Mouse (Mus musculus) G1E (cell line): ENCODE results near the gene Ccser1.

ENCODE experiments used
- CTCF ChIP-seq: IDR thresholded peaks from 2 replicates; pipeline ENCODE4 v1.5.1; 2012; ENCODE audit warnings: low read depth, low read length, inconsistent platforms, mixed read lengths
- GATA1 ChIP-seq: IDR thresholded peaks from 2 replicates; pipeline ENCODE4 v1.6.1; 2012; ENCODE audit warnings: borderline replicate concordance, low read length, inconsistent platforms, mixed read lengths

DNA sequence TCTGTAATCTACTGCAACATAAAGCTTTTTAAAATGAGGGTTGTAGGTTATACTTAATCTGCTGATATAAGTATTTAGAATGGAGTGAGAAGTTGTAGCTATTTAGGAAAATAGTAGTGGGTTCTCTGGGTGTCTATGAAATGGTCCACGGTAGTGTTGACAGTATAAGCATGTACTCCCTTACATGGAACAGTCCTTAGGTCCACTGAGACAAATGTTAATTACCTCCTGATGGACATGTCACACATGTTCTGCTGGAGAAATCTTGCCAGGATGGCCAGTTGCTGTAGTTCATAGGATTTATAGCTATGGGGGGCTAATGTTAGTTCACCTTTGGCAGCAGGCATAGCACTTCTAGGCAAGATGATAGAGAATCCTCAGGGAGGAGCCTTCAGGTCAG is 625.4 kb downstream of the Ccser1 start:
- TF ChIP-seq CTCF (no peak), GATA1 (no peak)
